Mouse (Mus musculus) testis, postnatal 10 days (tissue): ENCODE data around the gene B4galnt3.
A peak's percentile ranks its signal among the peaks of the same experiment; 100 is the strongest.

ENCODE experiments used
- DNase-seq: peaks from one replicate; pipeline ENCODE4 v3.0.0; 2021; ENCODE audit warnings: low spot score

The B4galnt3 gene

GRCm38 (mm10) chr6:120185012-120185730, 109.2 kb downstream of the B4galnt3 start:
- DNase-seq = no peak

DNA sequence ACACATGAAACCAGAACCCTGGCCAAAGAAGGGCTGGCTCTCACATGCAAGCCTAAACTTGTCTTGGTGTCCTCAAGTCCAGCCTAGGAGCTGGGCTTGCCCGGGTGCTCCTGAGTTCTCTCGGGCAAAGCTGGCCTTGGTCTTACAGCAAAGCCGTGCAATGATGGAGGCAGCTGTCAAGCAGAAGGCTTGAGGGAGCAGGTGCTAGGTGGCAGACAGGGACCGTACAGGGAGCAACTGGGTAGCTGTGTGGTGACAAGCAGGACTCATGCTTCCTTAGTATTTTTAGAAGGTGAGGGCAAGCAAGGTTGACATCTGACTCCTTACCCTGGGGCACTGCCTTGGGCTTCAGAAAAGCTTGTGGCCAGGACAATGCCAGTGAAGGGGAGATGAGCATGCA, 110.6 kb downstream of the B4galnt3 start:
- no peak for DNase-seq

DNA sequence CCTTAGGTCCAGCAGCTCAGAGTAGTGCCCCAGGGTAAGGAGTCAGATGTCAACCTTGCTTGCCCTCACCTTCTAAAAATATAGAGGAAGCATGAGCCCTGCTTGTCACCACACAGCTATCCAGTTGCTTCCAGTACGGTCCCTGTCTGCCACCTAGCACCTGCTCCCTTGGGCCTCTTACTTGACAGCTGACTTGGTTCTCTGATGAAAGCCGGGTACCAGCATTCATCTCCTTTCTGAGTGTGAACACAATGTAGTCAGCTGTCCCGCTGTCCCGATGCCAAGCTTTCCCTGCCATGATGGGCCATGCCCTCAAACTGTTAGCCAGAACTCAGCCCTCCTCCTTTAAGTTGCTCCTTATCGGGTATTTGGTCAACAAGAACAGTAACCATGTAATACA, 112.2 kb downstream of the B4galnt3 start:
- no peak for DNase-seq

GRCm38 (mm10) chr6:120180492-120180891, 113.9 kb downstream of the B4galnt3 start:
- DNase-seq = no peak

GRCm38 (mm10) chr6:120179756-120180206, 114.6 kb downstream of the B4galnt3 start:
- no peak for DNase-seq

- DNase-seq = no peak
Measured at GRCm38 (mm10) chr6:120179044-120179755, 115.2 kb downstream of the B4galnt3 start.

DNA sequence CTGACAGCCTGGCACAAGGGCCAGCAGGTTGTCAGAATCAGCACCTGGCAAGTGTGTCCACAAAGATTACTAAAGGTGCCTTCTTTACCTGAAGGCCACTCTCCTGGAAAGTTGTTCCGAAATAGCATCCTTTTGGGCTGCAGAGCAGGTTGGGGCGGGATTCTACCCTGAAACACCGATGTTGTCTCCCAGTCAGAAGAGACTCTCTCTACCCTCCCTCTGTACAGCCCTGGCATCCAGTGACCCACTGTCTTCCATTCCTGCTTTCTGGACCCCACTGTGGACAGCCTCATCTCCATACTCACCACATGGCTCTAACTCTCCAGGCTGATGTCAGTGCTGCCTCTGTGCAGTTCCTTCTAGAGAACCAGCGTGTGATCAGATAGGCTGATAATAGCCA, 118.7 kb downstream of the B4galnt3 start:
- no peak for DNase-seq

DNA sequence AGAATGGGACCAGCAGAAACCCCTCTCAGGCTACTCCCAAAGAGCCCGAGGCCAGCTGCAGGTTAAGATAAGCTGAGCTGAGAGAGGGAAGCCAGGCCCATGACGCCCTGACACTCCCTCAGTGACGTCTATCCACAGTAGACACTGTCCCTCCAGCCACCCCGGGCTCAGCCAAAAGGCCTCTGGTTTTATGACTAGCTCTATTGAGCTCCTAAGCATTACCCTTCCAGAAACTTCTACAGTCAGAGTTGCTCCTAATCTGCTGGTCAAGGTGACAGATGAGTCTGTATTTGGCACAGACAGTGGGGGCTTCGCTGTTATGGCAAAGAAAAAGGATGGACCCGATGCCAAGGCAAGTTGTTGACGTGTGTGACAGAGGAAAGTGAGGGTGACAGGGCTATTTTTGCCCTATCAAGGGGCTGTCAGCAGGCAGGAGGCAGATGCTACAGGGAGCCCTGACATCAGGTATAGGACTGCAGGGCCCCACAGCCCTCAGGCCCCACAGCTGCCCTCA, 119.7 kb downstream of the B4galnt3 start:
- DNase-seq = no peak

DNA sequence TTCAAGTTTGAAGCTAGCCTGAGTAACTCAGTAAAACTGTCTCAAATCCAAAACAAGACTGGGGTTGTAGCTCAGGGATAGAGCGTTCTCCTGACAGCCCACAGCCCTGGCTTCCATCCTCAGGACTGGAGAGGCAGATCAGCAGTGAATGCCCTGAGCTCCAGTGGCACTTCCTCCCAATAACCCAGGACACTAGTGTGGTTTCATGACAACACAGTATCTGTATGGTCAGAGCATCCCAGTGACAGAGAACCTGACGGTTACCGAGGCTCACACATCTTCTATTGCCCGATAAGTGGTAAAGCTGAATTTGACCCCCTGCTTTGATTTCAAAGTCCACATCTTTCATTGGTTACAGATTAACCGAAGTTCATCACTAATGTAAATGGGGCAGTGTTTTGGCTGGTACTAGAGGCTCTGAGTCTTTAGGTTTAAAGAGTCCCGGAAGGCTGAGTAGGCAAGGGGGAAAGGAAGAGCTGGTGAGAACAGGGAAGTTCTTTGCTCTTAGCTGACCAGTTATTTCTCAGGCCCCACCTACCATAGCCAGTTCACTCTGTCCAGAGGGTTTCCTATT, 120.2 kb downstream of the B4galnt3 start:
- no peak for DNase-seq

DNA sequence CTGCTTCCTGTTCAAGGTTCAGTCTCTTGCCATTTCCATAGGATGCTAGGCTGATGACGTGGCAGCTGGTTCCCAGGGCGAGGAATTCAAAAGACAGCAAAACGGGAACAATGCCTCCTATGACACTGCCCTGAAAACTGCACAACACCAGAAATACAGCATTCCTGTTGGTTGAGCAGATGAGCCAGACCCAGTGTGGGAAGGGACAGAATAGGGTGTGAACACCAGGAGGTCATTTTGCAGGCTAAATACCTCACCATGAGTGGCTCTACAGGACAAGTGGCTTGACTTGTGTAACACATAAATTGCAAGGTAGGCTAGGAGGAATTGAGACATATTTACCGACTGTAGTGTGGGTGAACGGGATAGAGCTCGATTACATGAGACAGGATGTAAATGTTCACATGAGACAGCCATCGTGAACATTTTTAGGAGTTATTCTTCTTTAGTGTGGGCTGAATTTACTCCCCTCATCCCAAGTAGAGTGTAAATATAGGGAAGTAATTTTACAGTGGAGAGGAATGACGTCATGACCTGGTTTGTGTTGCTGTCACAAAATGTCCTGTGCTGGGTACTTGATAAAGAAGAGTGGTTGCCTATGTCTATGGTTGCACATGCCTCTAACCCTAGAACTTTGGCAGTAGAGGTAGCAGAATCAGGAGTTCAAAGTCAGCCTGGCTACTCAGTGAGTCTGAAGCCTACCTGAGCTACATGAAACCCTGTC, 121.9 kb downstream of the B4galnt3 start:
- DNase-seq = no peak

DNA sequence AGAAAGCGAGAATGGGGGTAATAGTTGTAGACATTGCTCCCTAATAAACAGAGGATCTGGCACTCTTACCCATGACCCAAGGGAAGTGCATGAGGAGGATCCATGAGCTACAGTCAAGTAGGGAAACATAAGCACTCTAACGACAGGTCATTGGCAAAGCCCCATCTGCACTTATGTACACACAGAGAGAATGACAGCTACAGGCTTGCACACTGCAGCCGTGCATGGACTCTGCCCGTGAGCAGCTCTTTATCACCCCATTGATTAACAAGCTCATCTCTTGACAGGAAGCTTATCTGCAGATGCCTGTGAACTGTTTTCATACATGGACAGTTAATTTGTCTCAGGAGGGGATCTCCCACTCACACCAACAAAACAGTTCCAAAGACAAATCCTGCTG, 126.8 kb downstream of the B4galnt3 start:
- DNase-seq = no peak

GRCm38 (mm10) chr6:120164765-120165164, 129.6 kb downstream of the B4galnt3 start:
- no peak for DNase-seq

GRCm38 (mm10) chr6:120162928-120163327, 131.4 kb downstream of the B4galnt3 start:
- DNase-seq = no peak

DNA sequence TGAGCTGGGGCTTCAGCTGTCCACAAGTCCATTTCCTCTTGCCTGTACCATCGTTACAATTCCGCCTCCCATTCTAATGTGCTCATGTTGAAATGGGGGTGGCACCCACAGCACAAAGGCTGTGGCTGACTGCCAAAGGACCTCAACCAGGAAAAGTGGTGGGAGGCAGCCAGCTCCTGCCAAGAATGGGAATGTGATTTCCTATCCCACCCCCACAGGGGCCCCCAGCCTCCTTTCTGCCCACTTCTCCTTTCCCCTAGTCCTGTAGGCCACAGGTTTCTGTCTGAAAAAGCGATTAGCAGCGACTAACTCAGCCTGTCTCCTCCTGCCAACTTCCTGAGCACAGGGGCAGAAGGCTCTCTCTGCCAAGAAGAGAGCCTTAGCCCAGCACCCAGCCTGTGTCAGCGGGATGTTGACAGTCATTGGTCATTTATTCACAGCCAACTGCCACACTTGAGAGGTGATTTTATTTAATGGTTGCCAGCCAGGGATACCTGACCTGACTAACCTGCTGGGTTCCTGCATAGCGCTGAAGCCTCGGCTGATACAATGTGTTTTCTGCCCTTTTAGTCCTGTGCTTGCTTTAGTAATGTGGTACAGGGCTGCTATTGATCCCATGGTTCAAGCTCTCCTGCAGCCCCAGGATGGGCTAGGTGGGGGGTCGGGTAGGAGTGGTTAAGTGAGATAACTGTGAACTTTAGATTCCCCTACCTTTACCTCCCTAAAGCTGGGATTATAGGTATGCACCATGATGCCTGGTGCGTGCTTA, 135.0 kb downstream of the B4galnt3 start:
- DNase-seq = peak; percentile 60

GRCm38 (mm10) chr6:120157479-120157878, 136.9 kb downstream of the B4galnt3 start:
- DNase-seq = no peak

DNA sequence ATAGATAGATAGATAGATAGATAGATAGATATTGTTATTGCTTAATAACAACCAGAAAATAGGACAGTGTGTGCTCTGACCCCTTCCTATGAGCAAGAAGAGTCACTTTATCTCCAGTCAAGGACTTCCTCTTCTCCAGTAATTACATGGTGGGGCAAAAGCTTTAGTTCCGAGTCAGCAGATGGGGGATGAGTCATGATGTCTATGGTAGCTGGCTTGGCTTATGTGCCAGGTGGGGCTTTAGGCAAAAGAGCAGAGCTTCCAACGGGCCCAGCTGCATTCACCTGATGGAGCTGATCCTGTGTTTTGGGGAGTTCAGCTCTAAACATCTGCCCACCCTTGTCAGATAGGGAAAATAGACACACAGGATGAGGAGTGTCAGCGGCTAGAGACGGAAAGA, 138.8 kb downstream of the B4galnt3 start:
- no peak for DNase-seq

GRCm38 (mm10) chr6:120154526-120155309, 139.6 kb downstream of the B4galnt3 start:
- no peak for DNase-seq
